Mouse (Mus musculus): Measurements from ENCODE around the gene Rlim. TPM values are rescaled to one million over a fixed set of nuclear protein-coding genes. Genes with fewer than 3 reads are reported as not detected.

The Rlim gene
- total and polyA plus RNA-seq, 3 experiments, result 28.6 to 59.8 (median 30.3) TPM

- dilution Hi-C loops (cut with MboI; ENCODE audit: extremely low pct_ligation_motif_present, extremely low pct_unique_long_range_greater_than_20kb, low sequenced_read_pairs) (no loop called here), in situ Hi-C loops (cut with MboI; ENCODE audit: low pct_ligation_motif_present, low pct_unique_long_range_greater_than_20kb, low sequenced_read_pairs) (loop anchor here (25.0 kb wide), 1 partner anchor 499 kb away; no protein-coding TSS in a partner anchor)
- H3K9ac ChIP-seq (ENCODE audit: insufficient read depth, low read depth), result no peak overlapping the region
- no peaks in the 10 kb centered on the region for H3K36me3 ChIP-seq (replicated peaks in 1 of 2; ENCODE audit: control insufficient read depth in 1 of 2, insufficient read depth in 1 of 2, low read length in 1 of 2)
- H3K9me3 ChIP-seq (replicated peaks; ENCODE audit: low read length), result no peaks in the 10 kb centered on the region
- H3K4me2 ChIP-seq (ENCODE audit: insufficient read depth, low read depth, poor library complexity, severe bottlenecking), result no peak overlapping the region
- H3K4me3 ChIP-seq (replicated peaks in 1 of 3; ENCODE audit: low read depth in 2 of 3, low read length in 2 of 3, poor library complexity in 1 of 3), result no peak overlapping the region
- H3K4me1 ChIP-seq (ENCODE audit: control insufficient read depth in 1 of 2, insufficient read depth in 2 of 2), result no peaks in the 10 kb centered on the region
- no peaks in the 10 kb centered on the region for H3K27me3 ChIP-seq (replicated peaks)
- TF ChIP-seq BHLHE40 (IDR thresholded peaks at IDR 0.05; ENCODE audit: low read depth, low read length) (no peak), HCFC1 (IDR thresholded peaks at IDR 0.05; ENCODE audit: low read depth, low read length) (no peak), ZMIZ1 (IDR thresholded peaks at IDR 0.05; ENCODE audit: low read depth, low read length) (no peak), JUND (conservative IDR thresholded peaks at IDR 0.05; ENCODE audit: low read depth, low read length) (no peak), TBP (conservative IDR thresholded peaks at IDR 0.05; ENCODE audit: low read depth, low read length) (no peak), USF1 (IDR thresholded peaks at IDR 0.05; ENCODE audit: low read depth, low read length) (no peak), MAZ (IDR thresholded peaks at IDR 0.05; ENCODE audit: low read depth, low read length) (no peak), E2F4 (IDR thresholded peaks at IDR 0.05; ENCODE audit: insufficient replicate concordance, low read depth, low read length) (no peak), TCF12 (IDR thresholded peaks at IDR 0.05; ENCODE audit: low read depth, low read length) (no peak), KAT2A (IDR thresholded peaks at IDR 0.05; ENCODE audit: insufficient replicate concordance, low read length) (no peak), POLR2AphosphoS2 (IDR thresholded peaks at IDR 0.05; ENCODE audit: low read depth, low read length) (no peak), ZKSCAN1 (IDR thresholded peaks at IDR 0.05; ENCODE audit: borderline replicate concordance, low read depth, low read length) (no peak), JUN (IDR thresholded peaks at IDR 0.05; ENCODE audit: insufficient read depth, low read depth, low read length) (no peak), MXI1 (IDR thresholded peaks at IDR 0.05; ENCODE audit: low read depth, low read length) (no peak), ZC3H11A (IDR thresholded peaks at IDR 0.05; ENCODE audit: low read depth, low read length) (no peak), CTCF (conservative IDR thresholded peaks at IDR 0.05 in 1 of 2, IDR thresholded peaks at IDR 0.05 in 1 of 2; ENCODE audit: low read depth in 2 of 2, low read length in 2 of 2) (no peak), UBTF (IDR thresholded peaks at IDR 0.05; ENCODE audit: low read depth, low read length) (no peak), GABPA (IDR thresholded peaks at IDR 0.05; ENCODE audit: insufficient replicate concordance, low read depth, low read length) (no peak), CHD1 (IDR thresholded peaks at IDR 0.05; ENCODE audit: low read depth, low read length) (no peak)
- no peak for DNase-seq (ENCODE audit: extremely low read depth)
- no peaks in the 10 kb centered on the region for H3K79me2 ChIP-seq (replicated peaks; ENCODE audit: control insufficient read depth, extremely low read depth, insufficient read depth, poor library complexity, severe bottlenecking)
- H3K27ac ChIP-seq (ENCODE audit: insufficient read depth, low read depth), result no peak overlapping the region
Measured at GRCm38 (mm10) chrX:103986159-103986558, 5.1 kb upstream of the Rlim start.

GRCm38 (mm10) chrX:103984992-103985391, 3.9 kb upstream of the Rlim start:
- Histone ChIP-seq H3K27ac (ENCODE audit: insufficient read depth, low read depth) (no peak overlapping the region), H3K4me2 (ENCODE audit: insufficient read depth, low read depth, poor library complexity, severe bottlenecking) (no peak overlapping the region), H3K27me3 (replicated peaks) (no peaks in the 10 kb centered on the region), H3K9me3 (replicated peaks; ENCODE audit: low read length) (no peaks in the 10 kb centered on the region), H3K36me3 (replicated peaks in 1 of 2; ENCODE audit: control insufficient read depth in 1 of 2, insufficient read depth in 1 of 2, low read length in 1 of 2) (no peaks in the 10 kb centered on the region), H3K79me2 (replicated peaks; ENCODE audit: control insufficient read depth, extremely low read depth, insufficient read depth, poor library complexity, severe bottlenecking) (peaks cover 11% of the 10 kb centered on the region), H3K4me1 (ENCODE audit: control insufficient read depth in 1 of 2, insufficient read depth in 2 of 2) (no peaks in the 10 kb centered on the region), H3K9ac (ENCODE audit: insufficient read depth, low read depth) (no peak overlapping the region), H3K4me3 (replicated peaks in 1 of 3; ENCODE audit: low read depth in 2 of 3, low read length in 2 of 3, poor library complexity in 1 of 3) (no peak overlapping the region)
- DNase-seq (ENCODE audit: extremely low read depth), result no peak
- dilution Hi-C loops (cut with MboI; ENCODE audit: extremely low pct_ligation_motif_present, extremely low pct_unique_long_range_greater_than_20kb, low sequenced_read_pairs) (no loop called here), in situ Hi-C loops (cut with MboI; ENCODE audit: low pct_ligation_motif_present, low pct_unique_long_range_greater_than_20kb, low sequenced_read_pairs) (loop anchor here (25.0 kb wide), 1 partner anchor 498 kb away; no protein-coding TSS in a partner anchor)
- TF ChIP-seq IRF4 (IDR thresholded peaks at IDR 0.05; ENCODE audit: low read depth, low read length), result no peak
- TF ChIP-seq MAZ (IDR thresholded peaks at IDR 0.05; ENCODE audit: low read depth, low read length), result no peak
- TF ChIP-seq USF1 (IDR thresholded peaks at IDR 0.05; ENCODE audit: low read depth, low read length), result no peak
- no peak for TF ChIP-seq UBTF (IDR thresholded peaks at IDR 0.05; ENCODE audit: low read depth, low read length)
- TF ChIP-seq TBP (conservative IDR thresholded peaks at IDR 0.05; ENCODE audit: low read depth, low read length), result no peak
- no peak for TF ChIP-seq RAD21 (IDR thresholded peaks at IDR 0.05; ENCODE audit: low read depth, low read length)
- no peak for TF ChIP-seq USF2 (conservative IDR thresholded peaks at IDR 0.05; ENCODE audit: low read depth, low read length)
- no peak for TF ChIP-seq RCOR1 (conservative IDR thresholded peaks at IDR 0.05; ENCODE audit: low read depth, low read length)
